Mouse (Mus musculus) C2C12 (cell line): ENCODE data around the gene Gm12216. TPM values are rescaled to one million over a fixed set of nuclear protein-coding genes. Genes with fewer than 3 reads are reported as not detected.

ENCODE experiments used
- H3K27me3 ChIP-seq: one replicate; pipeline ENCODE4 v1.6.1; 2011; ENCODE audit not compliant: control insufficient read depth, insufficient read depth, insufficient read length
- H3K36me3 ChIP-seq: one replicate; pipeline ENCODE4 v1.6.1; 2011; ENCODE audit not compliant: control insufficient read depth, insufficient read depth
- H3K4me3 ChIP-seq: one replicate; pipeline ENCODE4 v1.5.1; 2011; ENCODE audit warnings: mild to moderate bottlenecking, control low read depth; ENCODE audit not compliant: poor library complexity, insufficient read depth, severe bottlenecking
- H3K79me2 ChIP-seq: one replicate; pipeline ENCODE4 v1.6.1; 2011; ENCODE audit not compliant: control insufficient read depth, insufficient read depth
- H3K79me3 ChIP-seq: one replicate; pipeline ENCODE4 v1.6.1; 2011; ENCODE audit warnings: low read depth, control low read depth
- H3ac ChIP-seq: one replicate; pipeline ENCODE3; 2011; ENCODE audit warnings: low read depth; ENCODE audit not compliant: control insufficient read depth, insufficient read length
- CEBPB ChIP-seq: IDR thresholded peaks from one replicate; pipeline ENCODE4 v1.6.1; 2011; ENCODE audit warnings: low read depth, mild to moderate bottlenecking, control low read depth, moderate library complexity
- CTCF ChIP-seq: IDR thresholded peaks from one replicate; pipeline ENCODE4 v1.5.1; 2011; ENCODE audit not compliant: control insufficient read depth, insufficient read depth, insufficient read length
- FOSL1 ChIP-seq: IDR thresholded peaks from one replicate; pipeline ENCODE4 v1.8.0; 2011; ENCODE audit warnings: mild to moderate bottlenecking, low read length; ENCODE audit not compliant: poor library complexity, insufficient read depth, severe bottlenecking
- MAX ChIP-seq: IDR thresholded peaks from one replicate; pipeline ENCODE4 v1.6.1; 2011; ENCODE audit warnings: mild to moderate bottlenecking, control low read depth
- MYOD1 ChIP-seq: IDR thresholded peaks from one replicate; pipeline ENCODE4 v1.6.1; 2011; ENCODE audit warnings: low read depth; ENCODE audit not compliant: control insufficient read depth, insufficient read length
- MYOG ChIP-seq: IDR thresholded peaks from one replicate; pipeline ENCODE4 v1.6.1; 2011; ENCODE audit not compliant: control insufficient read depth, insufficient read length; ENCODE audit errors: extremely low read depth
- USF1 ChIP-seq: IDR thresholded peaks from one replicate; pipeline ENCODE4 v1.6.1; 2011; ENCODE audit warnings: low read depth, mild to moderate bottlenecking, control low read depth, moderate library complexity
- polyA plus RNA-seq: library from polyadenylated mRNA; unstranded; fragments of >200 nt; fragmentation: generic; extraction: Trizol; gene quantifications from one replicate; pipeline ENCODE4 v1.2.1, GENCODE M21; 2012; ENCODE audit warnings: missing spikeins

The Gm12216 gene
- polyA plus RNA-seq, 1 experiment, result 0.49 TPM

DNA sequence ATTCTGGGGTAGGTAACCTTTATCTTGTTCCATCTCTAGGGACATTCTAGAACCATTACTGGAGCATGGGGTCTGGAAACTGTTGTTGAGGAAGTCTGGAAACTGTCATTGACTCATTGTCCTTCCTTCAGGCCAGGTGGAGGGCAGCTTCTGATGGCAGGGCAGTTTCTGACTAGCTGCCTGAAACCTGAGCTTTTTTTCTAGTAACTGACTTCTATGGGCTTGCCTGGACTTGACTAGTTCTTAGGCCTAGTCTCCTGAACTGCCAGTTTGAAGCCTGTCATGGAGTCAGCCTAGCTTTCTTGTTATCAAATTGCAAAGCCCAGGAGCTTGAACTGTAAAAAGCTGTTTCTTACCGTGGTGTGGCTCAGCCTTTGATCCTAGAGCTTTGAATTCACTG is 41.9 kb upstream of the Gm12216 start:
- no peaks in the 10 kb centered on the region for H3K36me3 ChIP-seq
- no peaks in the 10 kb centered on the region for H3K79me2 ChIP-seq
- no peak overlapping the region for H3ac ChIP-seq
- no peak for TF ChIP-seq USF1
- no peak overlapping the region for H3K4me3 ChIP-seq
- no peaks in the 10 kb centered on the region for H3K27me3 ChIP-seq
- no peaks in the 10 kb centered on the region for H3K79me3 ChIP-seq

DNA sequence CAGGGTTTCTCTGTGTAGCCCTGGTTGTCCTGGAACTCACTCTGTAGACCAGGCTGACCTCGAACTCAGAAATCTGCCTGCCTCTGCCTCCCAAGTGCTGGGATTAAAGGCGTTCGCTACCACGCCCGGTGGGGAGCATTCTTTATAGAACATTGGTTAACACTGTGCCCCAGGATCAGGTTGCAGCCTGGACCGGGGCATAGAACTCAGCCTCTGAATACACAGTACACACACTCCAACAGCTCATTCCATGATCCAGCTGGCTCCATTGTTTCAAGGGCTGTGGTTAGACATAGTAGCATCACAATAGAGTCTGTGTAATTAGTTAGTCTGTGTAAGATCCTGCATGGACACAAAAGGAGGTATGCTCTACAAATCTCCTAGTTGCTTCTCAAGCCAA is 40.9 kb upstream of the Gm12216 start:
- Histone ChIP-seq H3K27me3 (no peaks in the 10 kb centered on the region), H3K36me3 (no peaks in the 10 kb centered on the region), H3K79me3 (no peaks in the 10 kb centered on the region), H3K4me3 (no peak overlapping the region), H3ac (no peak overlapping the region), H3K79me2 (no peaks in the 10 kb centered on the region)
- TF ChIP-seq USF1, result no peak
- TF ChIP-seq MYOG, result no peak
- no peak for TF ChIP-seq CTCF
- no peak for TF ChIP-seq MYOD1
- no peak for TF ChIP-seq FOSL1
- no peak for TF ChIP-seq CEBPB
- TF ChIP-seq MAX, result no peak

DNA sequence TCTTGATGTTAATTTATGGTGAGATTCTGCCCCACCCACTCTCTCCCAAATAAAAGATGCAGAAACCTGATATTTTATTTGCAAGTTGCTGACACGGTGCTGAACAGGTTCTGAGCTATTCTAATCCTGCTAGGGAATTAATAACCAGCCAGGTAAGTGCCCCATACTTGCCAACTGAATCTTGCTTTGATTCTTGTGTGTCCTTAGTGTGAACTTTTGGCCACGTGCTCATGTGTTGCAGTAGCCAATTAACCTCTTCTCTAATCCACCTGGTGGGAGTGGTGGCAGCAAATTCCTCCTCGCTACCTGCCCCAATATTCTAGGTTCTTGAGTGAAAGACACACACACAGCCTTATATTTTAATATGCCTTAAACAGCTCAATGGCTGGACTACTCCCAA is 39.9 kb upstream of the Gm12216 start:
- Histone ChIP-seq H3K79me2 (no peaks in the 10 kb centered on the region), H3K79me3 (no peaks in the 10 kb centered on the region), H3K36me3 (no peaks in the 10 kb centered on the region), H3K27me3 (no peaks in the 10 kb centered on the region), H3K4me3 (no peak overlapping the region), H3ac (no peak overlapping the region)
- TF ChIP-seq CEBPB, result no peak
- no peak for TF ChIP-seq MYOG
- no peak for TF ChIP-seq MAX
- TF ChIP-seq FOSL1, result no peak
- TF ChIP-seq MYOD1, result no peak
- no peak for TF ChIP-seq CTCF
- TF ChIP-seq USF1, result no peak

DNA sequence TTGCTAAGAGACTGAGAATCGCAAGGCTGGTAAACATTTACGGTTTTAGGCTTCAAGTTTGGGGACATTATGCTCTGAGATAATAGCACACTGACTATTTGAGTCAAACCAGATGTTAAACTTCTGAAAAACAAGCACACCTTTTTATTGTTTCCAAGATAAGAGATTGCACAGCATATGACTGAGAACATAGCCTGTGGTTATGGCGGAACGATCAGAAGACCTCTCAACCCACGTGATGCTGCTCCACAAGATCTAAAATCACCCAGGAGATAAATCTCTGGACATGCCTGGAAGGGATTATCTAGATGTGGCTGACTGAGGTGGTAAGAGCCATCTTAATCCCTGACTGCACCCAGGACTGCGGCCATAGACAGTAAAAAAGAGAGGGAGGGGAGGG is 37.9 kb upstream of the Gm12216 start:
- no peaks in the 10 kb centered on the region for H3K79me2 ChIP-seq
- no peaks in the 10 kb centered on the region for H3K79me3 ChIP-seq
- no peaks in the 10 kb centered on the region for H3K36me3 ChIP-seq
- TF ChIP-seq CEBPB, result no peak
- no peak for TF ChIP-seq USF1
- TF ChIP-seq FOSL1, result no peak
- no peak for TF ChIP-seq MYOG
- TF ChIP-seq MYOD1, result no peak
- H3K4me3 ChIP-seq, result no peak overlapping the region
- no peaks in the 10 kb centered on the region for H3K27me3 ChIP-seq
- H3ac ChIP-seq, result no peak overlapping the region

DNA sequence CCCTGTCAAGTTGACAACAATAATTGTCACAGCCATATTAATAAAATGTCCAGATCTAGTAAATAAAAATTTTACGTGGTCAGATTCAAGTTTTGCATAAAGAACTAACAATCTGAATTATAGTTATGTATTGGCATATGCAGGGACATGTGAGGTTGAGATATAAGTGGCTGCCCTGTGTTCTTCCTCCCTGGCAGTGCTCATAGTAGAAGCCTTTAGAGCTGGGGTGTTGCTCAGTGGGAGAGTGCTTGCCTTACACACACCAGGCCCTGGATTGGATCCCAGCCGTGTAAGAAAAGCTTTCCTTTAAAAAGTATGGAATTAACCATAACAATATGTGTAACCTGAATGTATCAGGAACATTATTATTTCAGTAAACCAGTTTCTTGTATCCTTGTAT is 34.4 kb upstream of the Gm12216 start:
- Histone ChIP-seq H3ac (no peak overlapping the region), H3K27me3 (no peaks in the 10 kb centered on the region), H3K4me3 (no peak overlapping the region), H3K79me3 (no peaks in the 10 kb centered on the region), H3K36me3 (no peaks in the 10 kb centered on the region), H3K79me2 (no peaks in the 10 kb centered on the region)
- TF ChIP-seq FOSL1 (no peak), MAX (no peak), CEBPB (no peak), CTCF (no peak), MYOD1 (no peak), USF1 (no peak), MYOG (no peak)

DNA sequence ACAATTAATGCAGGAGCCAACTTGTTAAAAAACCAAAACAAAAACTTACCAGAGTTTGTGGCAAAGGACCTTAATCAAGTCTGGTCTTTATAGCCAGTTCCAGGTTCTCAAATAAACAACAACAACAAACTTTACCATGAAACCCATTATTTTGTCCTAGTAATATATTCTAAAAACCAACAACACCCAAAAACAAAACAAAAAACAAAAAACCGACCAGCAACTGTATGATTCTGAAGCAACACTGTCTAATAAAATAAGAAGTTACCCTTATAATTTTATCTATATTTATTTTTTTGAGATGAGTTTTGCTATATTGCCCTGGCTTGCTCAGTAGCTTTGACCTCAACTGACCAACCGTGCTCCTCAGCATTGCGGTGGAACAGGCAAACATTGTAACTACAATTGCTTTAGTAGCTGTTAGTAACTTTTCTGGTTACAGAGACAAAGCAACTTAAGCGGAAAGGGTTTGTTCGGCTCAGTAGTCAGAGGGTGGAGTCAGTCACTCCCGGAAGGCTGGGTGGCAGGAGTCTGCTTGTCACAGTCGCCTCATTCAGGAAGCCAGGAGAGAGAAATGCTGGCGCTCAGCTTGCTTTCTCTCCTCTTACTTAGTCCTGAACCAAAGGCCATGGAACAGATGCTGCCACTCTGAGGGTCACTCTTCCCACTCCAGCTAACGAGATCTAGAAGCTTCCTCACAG is 33.8 kb upstream of the Gm12216 start:
- Histone ChIP-seq H3K79me3 (no peaks in the 10 kb centered on the region), H3ac (no peak overlapping the region), H3K79me2 (no peaks in the 10 kb centered on the region), H3K27me3 (no peaks in the 10 kb centered on the region), H3K36me3 (no peaks in the 10 kb centered on the region), H3K4me3 (no peak overlapping the region)
- TF ChIP-seq FOSL1 (no peak), CEBPB (no peak), MYOD1 (no peak), CTCF (no peak), USF1 (no peak), MYOG (no peak), MAX (no peak)
